Mouse (Mus musculus) E14TG2a.4 (cell line): ENCODE results near the gene Gm45021.
A peak's percentile ranks its signal among the peaks of the same experiment; 100 is the strongest.
"Not testable (repeated sequence)": the region's sequence is repeated elsewhere in the genome, so short reads cannot be mapped to it uniquely, and the experiment has no call there.

Experiments used
- H3K27me3 ChIP-seq: 2 replicates; pipeline ENCODE4 v1.6.1; 2014; ENCODE audit warnings: low read length, control low read depth; ENCODE audit not compliant: insufficient read depth
- H3K36me3 ChIP-seq: 2 replicates; pipeline ENCODE4 v1.6.1; 2014; ENCODE audit warnings: low read length, control low read depth; ENCODE audit not compliant: insufficient read depth
- H3K4me1 ChIP-seq: replicated peaks from 2 replicates; pipeline ENCODE4 v1.6.1; 2014; ENCODE audit warnings: low read depth, low read length, control low read depth
- H3K4me3 ChIP-seq: replicated peaks from 2 replicates; pipeline ENCODE4 v1.5.1; 2014; ENCODE audit warnings: mild to moderate bottlenecking, low read length
- H3K9me3 ChIP-seq: 2 replicates; pipeline ENCODE4 v1.6.1; 2014; ENCODE audit warnings: low read length, control low read depth
- CTCF ChIP-seq: conservative IDR thresholded peaks from 2 replicates; pipeline ENCODE4 v1.5.1; 2014; ENCODE audit warnings: low read length
- NANOG ChIP-seq: IDR thresholded peaks from 2 replicates; pipeline ENCODE4 v1.6.1; 2014; ENCODE audit warnings: borderline replicate concordance, low read length, mixed read lengths
- POU5F1 ChIP-seq: IDR thresholded peaks from 2 replicates; pipeline ENCODE4 v1.6.1; 2014; ENCODE audit warnings: low read length, borderline replicate concordance

Gene Gm45021

GRCm38 (mm10) chr6:48613464-48613863, 24.1 kb downstream of the Gm45021 start:
- Histone ChIP-seq H3K9me3 (no peaks in the 10 kb centered on the region; the same call in 1 of the 2 replicates), H3K4me3 (no peak overlapping the region), H3K27me3 (peaks cover 3% of the 10 kb centered on the region; the same call in 1 of the 2 replicates), H3K4me1 (peaks cover 11% of the 10 kb centered on the region), H3K36me3 (peaks cover 19% of the 10 kb centered on the region)
- TF ChIP-seq NANOG, result no peak
- no peak for TF ChIP-seq CTCF
- no peak for TF ChIP-seq POU5F1

GRCm38 (mm10) chr6:48614756-48615155, 25.3 kb downstream of the Gm45021 start:
- Histone ChIP-seq H3K36me3 (peaks cover 19% of the 10 kb centered on the region), H3K4me1 (peaks cover 10% of the 10 kb centered on the region), H3K4me3 (no peak overlapping the region), H3K9me3 (no peaks in the 10 kb centered on the region; the same call in 1 of the 2 replicates), H3K27me3 (peaks cover 14% of the 10 kb centered on the region)
- no peak for TF ChIP-seq CTCF
- no peak for TF ChIP-seq NANOG
- no peak for TF ChIP-seq POU5F1

- peaks cover 38% of the 10 kb centered on the region for H3K27me3 ChIP-seq
- no peak for TF ChIP-seq CTCF
- peaks cover 37% of the 10 kb centered on the region for H3K4me1 ChIP-seq
- no peaks in the 10 kb centered on the region for H3K9me3 ChIP-seq
- H3K36me3 ChIP-seq, result no peaks in the 10 kb centered on the region; the same call in 1 of the 2 replicates
- peak overlapping the region; percentile 77 for H3K4me3 ChIP-seq
These were observed 30.6 kb downstream of the Gm45021 start for GRCm38 (mm10) chr6:48620031-48620430.

- peaks cover 61% of the 10 kb centered on the region for H3K27me3 ChIP-seq
- peaks cover 47% of the 10 kb centered on the region for H3K4me1 ChIP-seq
- not testable (repeated sequence) for H3K9me3 ChIP-seq, H3K36me3 ChIP-seq
- H3K4me3 ChIP-seq, result peak overlapping the region; percentile 71
These were observed 32.9 kb downstream of the Gm45021 start for GRCm38 (mm10) chr6:48622186-48622843.

GRCm38 (mm10) chr6:48623460-48623859, 34.0 kb downstream of the Gm45021 start:
- peaks cover 69% of the 10 kb centered on the region for H3K27me3 ChIP-seq
- peaks cover 57% of the 10 kb centered on the region for H3K4me1 ChIP-seq
- 0 out of 2 replicates have a peak, but pooled peaks cover 4% of the 10 kb centered on the region for H3K9me3 ChIP-seq
- H3K4me3 ChIP-seq, result no peak overlapping the region
- no peaks in the 10 kb centered on the region for H3K36me3 ChIP-seq
- TF ChIP-seq NANOG (no peak), CTCF (0 out of 2 replicates have a peak, but pooled peaks have one; percentile 5)

- TF ChIP-seq CTCF, result no peak
- TF ChIP-seq POU5F1, result no peak
- TF ChIP-seq NANOG, result no peak
- Histone ChIP-seq H3K27me3 (peaks cover 70% of the 10 kb centered on the region), H3K36me3 (no peaks in the 10 kb centered on the region), H3K4me3 (peak within 1 kb of the TSS; percentile 72), H3K4me1 (peaks cover 41% of the 10 kb centered on the region), H3K9me3 (peaks cover 13% of the 10 kb centered on the region; the same call in 1 of the 2 replicates)
These were observed 37.1 kb downstream of the Gm45021 start, which contains the start of gene AI854703 for GRCm38 (mm10) chr6:48626464-48626863. Gene AI854703, plus strand, starts transcription at chr6:48626764.

GRCm38 (mm10) chr6:48626984-48627383, 37.6 kb downstream of the Gm45021 start:
- peaks cover 73% of the 10 kb centered on the region for H3K27me3 ChIP-seq
- peak overlapping the region; percentile 72 for H3K4me3 ChIP-seq
- H3K36me3 ChIP-seq, result no peaks in the 10 kb centered on the region
- peaks cover 13% of the 10 kb centered on the region; the same call in 1 of the 2 replicates for H3K9me3 ChIP-seq
- peaks cover 38% of the 10 kb centered on the region for H3K4me1 ChIP-seq
- no peak for TF ChIP-seq CTCF
- no peak for TF ChIP-seq NANOG
- no peak for TF ChIP-seq POU5F1

GRCm38 (mm10) chr6:48627511-48627924, 38.1 kb downstream of the Gm45021 start:
- Histone ChIP-seq H3K36me3 (no peaks in the 10 kb centered on the region), H3K9me3 (peaks cover 13% of the 10 kb centered on the region; the same call in 1 of the 2 replicates), H3K4me1 (peaks cover 38% of the 10 kb centered on the region), H3K4me3 (peak overlapping the region; percentile 72), H3K27me3 (peaks cover 78% of the 10 kb centered on the region)
- TF ChIP-seq POU5F1, result no peak
- TF ChIP-seq CTCF, result no peak
- TF ChIP-seq NANOG, result no peak

- Histone ChIP-seq H3K27me3 (peaks cover 85% of the 10 kb centered on the region), H3K4me3 (no peak overlapping the region), H3K9me3 (peaks cover 13% of the 10 kb centered on the region; the same call in 1 of the 2 replicates), H3K4me1 (peaks cover 33% of the 10 kb centered on the region), H3K36me3 (no peaks in the 10 kb centered on the region)
- TF ChIP-seq CTCF (no peak), NANOG (no peak), POU5F1 (no peak)
These were observed 39.0 kb downstream of the Gm45021 start for GRCm38 (mm10) chr6:48628377-48628776.
